ENCODE assay signal across 10 mouse cellular contexts in genomic region chr2:90886436-90886835, GRCm38 (mm10). TPM values are rescaled to one million over a fixed set of nuclear protein-coding genes. Genes with fewer than 3 reads are reported as not detected.
DNase-seq lines count a peak whose midpoint lies in the region; ATAC-seq and TF ChIP-seq lines count a peak whose summit lies in the region.
"Had no signal": no experiment of that assay in that cellular context is flagged by ENCODE, and none has a peak within 500 bp of the region (broad histone marks: within the 10 kb centered on the region; RNA-seq: fewer than 3 reads in every experiment).

No protein-coding gene starts in this region.

- peaks cover 33% of the 10 kb centered on the region for H3K27me3 ChIP-seq in kidney, embryonic 14.5 days (ENCODE audit: control insufficient read depth, insufficient read depth, low read length)
- peaks cover 78% of the 10 kb centered on the region for H3K27me3 ChIP-seq in forebrain, embryonic 10.5 days (ENCODE audit: poor library complexity, severe bottlenecking)
- no peaks in the 10 kb centered on the region for H3K27me3 ChIP-seq in hindbrain, postnatal 0 days (ENCODE audit: insufficient read depth, low read length)
- H3K27me3 ChIP-seq in neural tube, embryonic 12.5 days (replicated peaks) = peaks cover 59% of the 10 kb centered on the region

- TF ChIP-seq CTCF in hindbrain, postnatal 0 days (IDR thresholded peaks at IDR 0.05; ENCODE audit: low read depth) = no peak

- peak overlapping the region; percentile 56; the same call in 1 of the 2 replicates for H3K4me3 ChIP-seq in kidney, embryonic 14.5 days (ENCODE audit: low read length)
- H3K4me3 ChIP-seq in forebrain, embryonic 10.5 days = peak overlapping the region; percentile 73
- peak overlapping the region; percentile 60 for H3K4me3 ChIP-seq in hindbrain, postnatal 0 days (ENCODE audit: low read length)
- peak overlapping the region; percentile 43 for H3K4me3 ChIP-seq in neural tube, embryonic 12.5 days

- DNase-seq in kidney, adult 18-20 months = no peak
- DNase-seq in forebrain, embryonic 10.5 days (ENCODE audit: extremely low spot score, low spot score) = no peak
- peak; percentile 22 for DNase-seq in hindbrain, postnatal 0 days (ENCODE audit: low spot score)
- DNase-seq in urinary bladder, postnatal 4 days (ENCODE audit: low spot score in 2 of 2) = no peak
- no peak for DNase-seq in layer of hippocampus, postnatal 14 days (ENCODE audit: low spot score in 2 of 2)
- no peak for DNase-seq in adrenal gland, postnatal 4 days (ENCODE audit: low spot score in 2 of 2)
- DNase-seq: heart, postnatal 36 days; lung, adult 2 months had no signal

- no peaks in the 10 kb centered on the region; the same call in 1 of the 2 replicates for H3K4me1 ChIP-seq in kidney, embryonic 14.5 days (ENCODE audit: control insufficient read depth, insufficient read depth, low read length)
- peaks cover 46% of the 10 kb centered on the region for H3K4me1 ChIP-seq in forebrain, embryonic 10.5 days
- H3K4me1 ChIP-seq in hindbrain, postnatal 0 days (ENCODE audit: insufficient read depth, low read length) = peaks cover 19% of the 10 kb centered on the region
- H3K4me1 ChIP-seq in neural tube, embryonic 12.5 days = peaks cover 41% of the 10 kb centered on the region

- no peak overlapping the region for H3K4me2 ChIP-seq in kidney, embryonic 14.5 days (replicated peaks; ENCODE audit: low read depth, low read length)
- peak overlapping the region; percentile 88 for H3K4me2 ChIP-seq in hindbrain, postnatal 0 days (ENCODE audit: low read depth, low read length)
- H3K4me2 ChIP-seq in neural tube, embryonic 12.5 days (replicated peaks) = peak overlapping the region; percentile 69

- no peak overlapping the region for H3K27ac ChIP-seq in kidney, embryonic 14.5 days (ENCODE audit: low read depth, low read length)
- H3K27ac ChIP-seq in forebrain, embryonic 10.5 days = peak overlapping the region; percentile 87; the same call in 1 of the 2 replicates
- H3K27ac ChIP-seq in hindbrain, postnatal 0 days = peak overlapping the region; percentile 94
- 0 out of 2 replicates have a peak overlapping the region, but pooled peaks have one; percentile 38 for H3K27ac ChIP-seq in neural tube, embryonic 12.5 days

- H3K9ac ChIP-seq in kidney, embryonic 14.5 days (ENCODE audit: low read depth, low read length) = no peak overlapping the region
- H3K9ac ChIP-seq in hindbrain, postnatal 0 days (replicated peaks; ENCODE audit: low read length) = peak overlapping the region; percentile 87
- H3K9ac ChIP-seq in neural tube, embryonic 12.5 days = peak overlapping the region; percentile 64

- H3K36me3 ChIP-seq in kidney, embryonic 14.5 days (ENCODE audit: control insufficient read depth, insufficient read depth, low read length) = no peaks in the 10 kb centered on the region
- no peaks in the 10 kb centered on the region for H3K36me3 ChIP-seq in forebrain, embryonic 10.5 days (replicated peaks)
- H3K36me3 ChIP-seq in hindbrain, postnatal 0 days (ENCODE audit: insufficient read depth, low read length) = no peaks in the 10 kb centered on the region
- no peaks in the 10 kb centered on the region; the same call in 1 of the 2 replicates for H3K36me3 ChIP-seq in neural tube, embryonic 12.5 days

- 41% methylated on average over 6 of the region's 6 CpGs for WGBS in kidney, embryonic 14.5 days
- WGBS in forebrain, embryonic 10.5 days = 20% methylated on average over 6 of the region's 6 CpGs
- WGBS in hindbrain, postnatal 0 days = 20% methylated on average over 6 of the region's 6 CpGs
- 24% methylated on average over 6 of the region's 6 CpGs for WGBS in neural tube, embryonic 12.5 days

- no peaks in the 10 kb centered on the region for H3K9me3 ChIP-seq in kidney, embryonic 14.5 days (ENCODE audit: control insufficient read depth, low read length)
- H3K9me3 ChIP-seq in forebrain, embryonic 10.5 days = no peaks in the 10 kb centered on the region; the same call in 1 of the 2 replicates
- no peaks in the 10 kb centered on the region for H3K9me3 ChIP-seq in hindbrain, postnatal 0 days (ENCODE audit: low read length)
- no peaks in the 10 kb centered on the region for H3K9me3 ChIP-seq in neural tube, embryonic 12.5 days

- no peak for ATAC-seq in kidney, embryonic 14.5 days (ENCODE audit: low FRiP score, low TSS enrichment)
- ATAC-seq in hindbrain, postnatal 0 days = no peak
- no peak for ATAC-seq in neural tube, embryonic 12.5 days (ENCODE audit: low FRiP score, low read depth)

RNA-seq across cellular contexts. Expression of gene C1qtnf4, which starts 0.8 kb away (rescaled TPM):
- polyA plus RNA-seq in kidney, embryonic 14.5 days (2014; fragmentation: Nextera tagmentation; extraction: Ambion mirVana) = 7.7 and 13.2 TPM in 2 replicates
- polyA plus RNA-seq in forebrain, embryonic 10.5 days (2016; fragmentation: Nextera tagmentation; extraction: Ambion mirVana) = 3.1 and 3.4 TPM in 2 replicates
- total RNA-seq in hindbrain, postnatal 0 days (2014; rRNA removed) = 552 and 661 TPM in 2 replicates
- polyA plus RNA-seq in hindbrain, postnatal 0 days (2015; fragmentation: Nextera tagmentation; extraction: Ambion mirVana) = 228 and 230 TPM in 2 replicates
- polyA plus RNA-seq in neural tube, embryonic 12.5 days (2016; fragmentation: Nextera tagmentation; extraction: Ambion mirVana) = 62.3 and 74.0 TPM in 2 replicates
- 100 to 1,000 TPM; 172 to 176 TPM for total RNA-seq in layer of hippocampus, postnatal 14 days (2021)
- 1 to 10 TPM; 5.4 to 5.6 TPM for total RNA-seq in adrenal gland, postnatal 4 days (2021)

RNA-seq across cellular contexts. Expression of gene Kbtbd4, which starts 18.1 kb away (rescaled TPM):
- polyA plus RNA-seq in kidney, embryonic 14.5 days (2014; fragmentation: Nextera tagmentation; extraction: Ambion mirVana) = 37.5 and 43.4 TPM in 2 replicates
- polyA plus RNA-seq in forebrain, embryonic 10.5 days (2016; fragmentation: Nextera tagmentation; extraction: Ambion mirVana) = 59.1 and 61.4 TPM in 2 replicates
- 43.1 and 43.6 TPM in 2 replicates for total RNA-seq in hindbrain, postnatal 0 days (2014; rRNA removed)
- polyA plus RNA-seq in hindbrain, postnatal 0 days (2015; fragmentation: Nextera tagmentation; extraction: Ambion mirVana) = 46.7 and 49.5 TPM in 2 replicates
- 46.8 and 48.2 TPM in 2 replicates for polyA plus RNA-seq in neural tube, embryonic 12.5 days (2016; fragmentation: Nextera tagmentation; extraction: Ambion mirVana)
- 10 to 100 TPM; 31.3 to 38.8 TPM for total RNA-seq in layer of hippocampus, postnatal 14 days (2021)
- total RNA-seq in adrenal gland, postnatal 4 days (2021) = 10 to 100 TPM; 35.6 to 37.4 TPM

RNA-seq across cellular contexts. Expression of gene Ndufs3, which starts 18.2 kb away (rescaled TPM):
- polyA plus RNA-seq in kidney, embryonic 14.5 days (2014; fragmentation: Nextera tagmentation; extraction: Ambion mirVana) = 233 and 251 TPM in 2 replicates
- polyA plus RNA-seq in forebrain, embryonic 10.5 days (2016; fragmentation: Nextera tagmentation; extraction: Ambion mirVana) = 201 and 203 TPM in 2 replicates
- 186 TPM in 2 replicates for total RNA-seq in hindbrain, postnatal 0 days (2014; rRNA removed)
- polyA plus RNA-seq in hindbrain, postnatal 0 days (2015; fragmentation: Nextera tagmentation; extraction: Ambion mirVana) = 271 and 274 TPM in 2 replicates
- 195 and 205 TPM in 2 replicates for polyA plus RNA-seq in neural tube, embryonic 12.5 days (2016; fragmentation: Nextera tagmentation; extraction: Ambion mirVana)
- total RNA-seq in layer of hippocampus, postnatal 14 days (2021) = 100 to 1,000 TPM; 226 to 232 TPM
- total RNA-seq in adrenal gland, postnatal 4 days (2021) = 100 to 1,000 TPM; 354 to 392 TPM

RNA-seq across cellular contexts. Expression of gene Mtch2, which starts 39.5 kb away (rescaled TPM):
- polyA plus RNA-seq in kidney, embryonic 14.5 days (2014; fragmentation: Nextera tagmentation; extraction: Ambion mirVana) = 249 and 251 TPM in 2 replicates
- 245 and 249 TPM in 2 replicates for polyA plus RNA-seq in forebrain, embryonic 10.5 days (2016; fragmentation: Nextera tagmentation; extraction: Ambion mirVana)
- total RNA-seq in hindbrain, postnatal 0 days (2014; rRNA removed) = 111 and 126 TPM in 2 replicates
- polyA plus RNA-seq in hindbrain, postnatal 0 days (2015; fragmentation: Nextera tagmentation; extraction: Ambion mirVana) = 202 and 214 TPM in 2 replicates
- polyA plus RNA-seq in neural tube, embryonic 12.5 days (2016; fragmentation: Nextera tagmentation; extraction: Ambion mirVana) = 216 and 237 TPM in 2 replicates
- total RNA-seq in layer of hippocampus, postnatal 14 days (2021) = 100 to 1,000 TPM; 134 to 139 TPM
- total RNA-seq in adrenal gland, postnatal 4 days (2021) = 100 to 1,000 TPM; 177 to 190 TPM

RNA-seq across cellular contexts. Expression of gene Celf1, which starts 53.7 kb away (rescaled TPM):
- 50.9 and 77.6 TPM in 2 replicates for polyA plus RNA-seq in kidney, embryonic 14.5 days (2014; fragmentation: Nextera tagmentation; extraction: Ambion mirVana)
- polyA plus RNA-seq in forebrain, embryonic 10.5 days (2016; fragmentation: Nextera tagmentation; extraction: Ambion mirVana) = 156 and 161 TPM in 2 replicates
- total RNA-seq in hindbrain, postnatal 0 days (2014; rRNA removed) = 67.0 and 68.6 TPM in 2 replicates
- polyA plus RNA-seq in hindbrain, postnatal 0 days (2015; fragmentation: Nextera tagmentation; extraction: Ambion mirVana) = 59.6 and 63.1 TPM in 2 replicates
- polyA plus RNA-seq in neural tube, embryonic 12.5 days (2016; fragmentation: Nextera tagmentation; extraction: Ambion mirVana) = 143 and 146 TPM in 2 replicates
- 100 to 1,000 TPM; 117 to 120 TPM for total RNA-seq in layer of hippocampus, postnatal 14 days (2021)
- 100 to 1,000 TPM in 1 of 2 experiments, 10 to 100 TPM in 1; 94.0 to 103 TPM for total RNA-seq in adrenal gland, postnatal 4 days (2021)
